ENCODE assay signal across 8 mouse cellular contexts in genomic region chr5:47982941-47983701, GRCm38 (mm10). TPM values are rescaled to one million over a fixed set of nuclear protein-coding genes. Genes with fewer than 3 reads are reported as not detected.
DNase-seq lines count a peak whose midpoint lies in the region; ATAC-seq and TF ChIP-seq lines count a peak whose summit lies in the region.

Slit2 (plus strand) TSS chr5:47983138.

- no peak for DNase-seq in Patski (ENCODE audit: low read depth, low spot score)
- DNase-seq in gastrocnemius, postnatal 25 days: peak; percentile 75
- DNase-seq in intestine, embryonic 14.5 days (ENCODE audit: low spot score): peak; percentile 98
- peak; percentile 65 to 78 for DNase-seq in left cerebral cortex, postnatal 36 days (ENCODE audit: low spot score in 2 of 2)
- DNase-seq in mesoderm, embryonic 11.5 days (ENCODE audit: low read depth, low spot score): peak; percentile 85
- peak; percentile 68 for DNase-seq in right cerebral cortex, postnatal 4 days

- no peaks in the 10 kb centered on the region for H3K4me1 ChIP-seq in cortical plate, adult 2 months (ENCODE audit: control insufficient read depth, insufficient read depth, low read length)
- H3K4me1 ChIP-seq in intestine, embryonic 14.5 days (replicated peaks; ENCODE audit: control insufficient read depth, insufficient read depth, low read length): peaks cover 14% of the 10 kb centered on the region; the same call in 1 of the 2 replicates

- TF ChIP-seq POLR2A in cortical plate, adult 2 months (IDR thresholded peaks at IDR 0.05; ENCODE audit: extremely low read depth, insufficient read depth, low read length): no peak

- intact Hi-C loops in left cerebral cortex, postnatal 36 days (cut with DNase I): loop anchor here (10.0 kb wide), 3 partner anchors 152 to 948 kb away; no protein-coding TSS in a partner anchor

- no peaks in the 10 kb centered on the region for H3K9me3 ChIP-seq in intestine, embryonic 14.5 days (ENCODE audit: control insufficient read depth, low read length)

- in situ Hi-C loops in Patski (cut with MboI; ENCODE audit: low pct_unique_long_range_greater_than_20kb): loop anchor here (25.0 kb wide), 2 partner anchors 971 to 1546 kb away; no protein-coding TSS in a partner anchor

- peak within 1 kb of the TSS; percentile 59 for H3K9ac ChIP-seq in intestine, embryonic 14.5 days (ENCODE audit: low read length)

- POLR2A ChIA-PET in Patski (lab: Charles Lee): no interaction called here

- no peak for TF ChIP-seq CTCF in Patski (IDR thresholded peaks at IDR 0.05)
- no peak for TF ChIP-seq CTCF in cortical plate, adult 2 months (IDR thresholded peaks at IDR 0.05; ENCODE audit: extremely low read depth, insufficient read depth, low read length)

- peaks cover 53% of the 10 kb centered on the region for H3K27me3 ChIP-seq in Patski
- peaks cover 30% of the 10 kb centered on the region for H3K27me3 ChIP-seq in intestine, embryonic 14.5 days (replicated peaks; ENCODE audit: control insufficient read depth, insufficient read depth, low read length)

- peak within 1 kb of the TSS; percentile 92 for H3K4me2 ChIP-seq in intestine, embryonic 14.5 days (ENCODE audit: low read length)

- under 1% methylated on average over 65 of the region's 66 CpGs for WGBS in intestine, embryonic 14.5 days

- no peaks in the 10 kb centered on the region for H3K36me3 ChIP-seq in intestine, embryonic 14.5 days (ENCODE audit: control insufficient read depth, insufficient read depth, low read length)

- H3K4me3 ChIP-seq in cortical plate, adult 2 months (ENCODE audit: insufficient read depth, low read length): peak within 1 kb of the TSS; percentile 69
- H3K4me3 ChIP-seq in intestine, embryonic 14.5 days (ENCODE audit: low read depth, low read length): peak within 1 kb of the TSS; percentile 56

- ATAC-seq in Patski: peak; percentile 57
- peak; percentile 91 for ATAC-seq in intestine, embryonic 14.5 days (replicated peaks; ENCODE audit: low FRiP score, low TSS enrichment, low read depth)
- no peak for ATAC-seq in inflammation-experienced regulatory T-cells, adult 6 months

- CTCF ChIA-PET in Patski (lab: Charles Lee): no interaction called here

- H3K27ac ChIP-seq in cortical plate, adult 2 months (ENCODE audit: insufficient read depth, low read length): 0 out of 2 replicates have a peak within 1 kb of the TSS, but pooled peaks have one; percentile 24
- peak within 1 kb of the TSS; percentile 36 for H3K27ac ChIP-seq in intestine, embryonic 14.5 days (ENCODE audit: low read depth)

RNA-seq across cellular contexts. Expression of gene Slit2, which starts in this region (rescaled TPM):
- 1.7 TPM for polyA plus RNA-seq in Patski (2021)
- 11.9 and 14.1 TPM in 2 replicates for polyA plus RNA-seq in cortical plate, adult 2 months (2012; rRNA removed)
- total RNA-seq in gastrocnemius, postnatal 25 days (2021): 1 to 10 TPM in 1 of 2 experiments, under 1 TPM in 1; 0.54 to 1.1 TPM
- 38.6 and 40.4 TPM in 2 replicates for polyA plus RNA-seq in intestine, embryonic 14.5 days (2014; fragmentation: Nextera tagmentation; extraction: Ambion mirVana)
- total RNA-seq in left cerebral cortex, postnatal 36 days (2021): 10 to 100 TPM; 39.2 to 40.3 TPM
- under 1 TPM; 0.15 to 0.27 (median 0.17) TPM for polyA plus RNA-seq in inflammation-experienced regulatory T-cells, adult 6 months (2017; shearing (Covaris generic))

Comparison
In these comparisons a context has a peak if more than half of its experiments do, and no peak if none do; other contexts are left out.
1. RNA of gene Slit2 (total RNA-seq): 39.2 to 40.3 TPM in left cerebral cortex, postnatal 36 days; 0.54 to 1.1 TPM in gastrocnemius, postnatal 25 days; every median in the first group is over 10 times any median in the second.